Mouse (Mus musculus): ENCODE measurements around the gene Os9. TPM values are rescaled to one million over a fixed set of nuclear protein-coding genes. Genes with fewer than 3 reads are reported as not detected.

Gene Os9
- polyA plus RNA-seq, 1 experiment from 2014 or later, result 118 TPM

DNA sequence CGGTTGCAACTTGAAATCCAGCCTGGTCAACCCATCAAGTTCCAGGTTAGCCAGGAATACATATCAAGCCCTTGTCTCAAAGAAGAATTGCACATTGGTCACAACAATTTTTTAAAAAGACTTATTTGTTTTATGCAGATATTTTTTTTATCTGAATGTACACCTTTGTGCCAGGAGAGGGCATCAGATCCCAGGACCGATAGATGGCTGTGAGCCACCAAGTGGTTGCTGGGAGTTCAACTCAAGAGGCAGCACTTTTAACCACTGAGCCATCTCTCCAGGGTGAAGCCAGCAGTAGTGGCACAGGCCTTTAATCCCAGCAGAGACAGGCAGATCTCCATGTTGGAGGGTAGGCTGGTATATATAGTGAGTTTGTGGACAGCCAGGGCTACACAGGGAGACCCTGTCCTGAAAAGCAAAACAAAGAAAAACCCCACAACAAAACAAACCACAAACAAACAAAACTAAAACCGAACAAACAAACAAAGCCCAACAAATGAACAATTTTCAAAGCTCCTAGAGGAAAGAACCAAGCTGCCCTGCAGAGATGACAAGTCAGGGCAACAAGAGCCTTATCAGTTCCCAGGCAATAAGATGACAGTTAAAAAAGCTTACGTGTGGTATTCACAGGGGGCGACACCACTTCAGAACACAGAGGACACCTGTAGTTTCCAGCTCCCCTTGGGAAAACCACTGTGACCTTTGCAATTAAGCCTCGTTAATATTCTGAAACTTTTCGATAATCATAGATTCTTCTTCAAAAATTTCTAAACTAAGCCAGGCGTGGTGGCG lies 4.5 kb upstream of the Os9 start:
- no peaks in the 10 kb centered on the region for H3K27me3 ChIP-seq
- peaks cover 15% of the 10 kb centered on the region for H3K4me1 ChIP-seq
- no peaks in the 10 kb centered on the region for H3K36me3 ChIP-seq
- no peak overlapping the region for H3K9ac ChIP-seq
- no peak for ATAC-seq (ENCODE audit: low FRiP score)
- H3K4me3 ChIP-seq, result no peak overlapping the region
- 74% methylated on average over 9 of the region's 9 CpGs for WGBS
- no peak overlapping the region for H3K4me2 ChIP-seq (replicated peaks)
- no peak overlapping the region for H3K27ac ChIP-seq
- no peaks in the 10 kb centered on the region for H3K9me3 ChIP-seq (replicated peaks)

- ATAC-seq (ENCODE audit: low FRiP score), result no peak
- Histone ChIP-seq H3K36me3 (peaks cover 11% of the 10 kb centered on the region), H3K9me3 (replicated peaks) (no peaks in the 10 kb centered on the region), H3K4me3 (peak overlapping the region; percentile 20), H3K27ac (peak overlapping the region; percentile 85), H3K4me1 (peaks cover 24% of the 10 kb centered on the region), H3K9ac (peak overlapping the region; percentile 49), H3K4me2 (replicated peaks) (peak overlapping the region; percentile 94), H3K27me3 (no peaks in the 10 kb centered on the region)
- WGBS, result 17% methylated on average over 4 of the region's 4 CpGs
Observed at GRCm38 (mm10) chr10:127123436-127123805, 2.5 kb upstream of the Os9 start.

GRCm38 (mm10) chr10:127122784-127123435 lies 2.0 kb upstream of the Os9 start:
- Histone ChIP-seq H3K9ac (peak overlapping the region; percentile 49), H3K4me2 (replicated peaks) (peak overlapping the region; percentile 94), H3K36me3 (peaks cover 14% of the 10 kb centered on the region), H3K4me1 (peaks cover 24% of the 10 kb centered on the region), H3K27ac (peak overlapping the region; percentile 85), H3K9me3 (replicated peaks) (no peaks in the 10 kb centered on the region), H3K4me3 (peak overlapping the region; percentile 20), H3K27me3 (no peaks in the 10 kb centered on the region)
- WGBS, result 11% methylated on average over 13 of the region's 13 CpGs
- peak; percentile 39; the same call in 1 of the 2 replicates for ATAC-seq (ENCODE audit: low FRiP score)

- no peak overlapping the region for H3K9ac ChIP-seq
- peak overlapping the region; percentile 85; the same call in 1 of the 2 replicates for H3K27ac ChIP-seq
- peak overlapping the region; percentile 94 for H3K4me2 ChIP-seq (replicated peaks)
- no peaks in the 10 kb centered on the region for H3K27me3 ChIP-seq
- H3K4me3 ChIP-seq, result peak overlapping the region; percentile 84
- H3K36me3 ChIP-seq, result peaks cover 23% of the 10 kb centered on the region
- no peak for ATAC-seq (ENCODE audit: low FRiP score)
- no peaks in the 10 kb centered on the region for H3K9me3 ChIP-seq (replicated peaks)
- H3K4me1 ChIP-seq, result peaks cover 24% of the 10 kb centered on the region
- WGBS, result 75% methylated on average over 3 of the region's 3 CpGs
Observed at GRCm38 (mm10) chr10:127122018-127122417, 1.1 kb upstream of the Os9 start.

- peak; percentile 67 for ATAC-seq (ENCODE audit: low FRiP score)
- H3K36me3 ChIP-seq, result peaks cover 36% of the 10 kb centered on the region
- WGBS, result 2% methylated on average over 34 of the region's 34 CpGs
- H3K4me3 ChIP-seq, result peak overlapping the region; percentile 84
- H3K4me2 ChIP-seq (replicated peaks), result peak overlapping the region; percentile 94
- no peaks in the 10 kb centered on the region for H3K27me3 ChIP-seq
- H3K27ac ChIP-seq, result peak overlapping the region; percentile 66
- peaks cover 24% of the 10 kb centered on the region for H3K4me1 ChIP-seq
- H3K9ac ChIP-seq, result peak overlapping the region; percentile 89
- H3K9me3 ChIP-seq (replicated peaks), result no peaks in the 10 kb centered on the region
Observed at GRCm38 (mm10) chr10:127120301-127121065, 448 bp downstream of the Os9 start.

DNA sequence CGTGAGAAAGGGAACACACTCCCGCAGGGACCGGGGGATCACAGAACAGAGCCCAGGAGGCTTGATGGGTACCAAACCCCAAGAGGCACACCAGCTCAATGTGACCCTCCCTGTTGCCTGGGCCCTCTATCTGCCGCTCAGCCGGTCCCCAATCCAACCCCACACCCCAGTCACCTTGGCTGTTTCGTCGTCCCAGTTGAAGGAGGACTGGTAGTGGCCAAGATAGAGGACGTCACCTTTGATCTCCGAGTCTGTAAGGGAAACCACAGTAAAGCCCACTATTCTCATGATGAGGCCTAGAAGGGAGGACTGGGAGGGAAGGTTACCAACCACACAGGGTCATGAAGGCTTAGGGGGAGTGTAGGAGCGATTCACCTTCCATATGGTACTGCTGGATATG lies 1.7 kb downstream of the Os9 start:
- H3K9me3 ChIP-seq (replicated peaks), result no peaks in the 10 kb centered on the region
- peaks cover 24% of the 10 kb centered on the region for H3K4me1 ChIP-seq
- peaks cover 41% of the 10 kb centered on the region for H3K36me3 ChIP-seq
- WGBS, result 92% methylated on average over 10 of the region's 10 CpGs
- H3K27ac ChIP-seq, result no peak overlapping the region
- ATAC-seq (ENCODE audit: low FRiP score), result no peak
- H3K4me3 ChIP-seq, result no peak overlapping the region
- no peaks in the 10 kb centered on the region for H3K27me3 ChIP-seq
- H3K9ac ChIP-seq, result no peak overlapping the region
- no peak overlapping the region for H3K4me2 ChIP-seq (replicated peaks)

GRCm38 (mm10) chr10:127118470-127118869 lies 2.5 kb downstream of the Os9 start:
- Histone ChIP-seq H3K4me2 (replicated peaks) (no peak overlapping the region), H3K9me3 (replicated peaks) (no peaks in the 10 kb centered on the region), H3K9ac (no peak overlapping the region), H3K4me3 (no peak overlapping the region), H3K27ac (no peak overlapping the region), H3K36me3 (peaks cover 44% of the 10 kb centered on the region), H3K4me1 (peaks cover 24% of the 10 kb centered on the region), H3K27me3 (no peaks in the 10 kb centered on the region)
- no peak for ATAC-seq (ENCODE audit: low FRiP score)
- WGBS, result 94% methylated on average over 11 of the region's 11 CpGs

GRCm38 (mm10) chr10:127115068-127115467 lies 5.9 kb downstream of the Os9 start:
- H3K36me3 ChIP-seq, result peaks cover 59% of the 10 kb centered on the region
- H3K9me3 ChIP-seq (replicated peaks), result no peaks in the 10 kb centered on the region
- no peak overlapping the region for H3K9ac ChIP-seq
- no peak overlapping the region for H3K4me2 ChIP-seq (replicated peaks)
- no peak for ATAC-seq (ENCODE audit: low FRiP score)
- no peaks in the 10 kb centered on the region for H3K27me3 ChIP-seq
- H3K27ac ChIP-seq, result no peak overlapping the region
- no peak overlapping the region for H3K4me3 ChIP-seq
- peaks cover 6% of the 10 kb centered on the region for H3K4me1 ChIP-seq
- WGBS, result 80% methylated on average over 2 of the region's 2 CpGs

DNA sequence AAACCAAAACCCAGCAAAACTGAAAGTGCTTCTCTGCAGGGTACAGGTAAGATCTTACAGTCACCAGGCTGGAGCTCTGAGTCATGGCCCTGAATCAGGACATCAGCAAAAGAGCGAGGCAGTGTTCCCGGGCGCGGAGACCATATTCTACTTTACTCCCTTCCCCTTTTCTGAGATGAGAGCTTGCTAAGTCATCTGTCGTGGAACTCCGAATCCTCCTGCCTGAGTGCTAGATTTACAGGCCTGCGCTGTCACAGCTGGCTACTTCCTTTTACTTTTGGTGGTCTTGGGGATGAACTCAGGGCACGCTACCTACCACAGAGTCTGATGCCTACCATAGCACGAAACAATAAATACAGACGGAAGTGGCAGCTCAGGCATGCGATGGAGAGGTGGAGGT lies 6.5 kb downstream of the Os9 start:
- H3K36me3 ChIP-seq, result peaks cover 61% of the 10 kb centered on the region
- H3K4me3 ChIP-seq, result no peak overlapping the region
- H3K27ac ChIP-seq, result no peak overlapping the region
- H3K9me3 ChIP-seq (replicated peaks), result no peaks in the 10 kb centered on the region
- H3K4me2 ChIP-seq (replicated peaks), result no peak overlapping the region
- H3K9ac ChIP-seq, result no peak overlapping the region
- H3K27me3 ChIP-seq, result no peaks in the 10 kb centered on the region
- ATAC-seq (ENCODE audit: low FRiP score), result no peak
- no peaks in the 10 kb centered on the region for H3K4me1 ChIP-seq
- WGBS, result 88% methylated on average over 11 of the region's 11 CpGs

GRCm38 (mm10) chr10:127111001-127111887 lies 9.7 kb downstream of the Os9 start:
- H3K36me3 ChIP-seq, result peaks cover 45% of the 10 kb centered on the region
- no peak overlapping the region for H3K4me3 ChIP-seq
- no peaks in the 10 kb centered on the region for H3K4me1 ChIP-seq
- H3K9me3 ChIP-seq (replicated peaks), result no peaks in the 10 kb centered on the region
- no peaks in the 10 kb centered on the region for H3K27me3 ChIP-seq
- ATAC-seq (ENCODE audit: low FRiP score), result no peak
- no peak overlapping the region for H3K27ac ChIP-seq
- WGBS, result 91% methylated on average over 15 of the region's 15 CpGs
- H3K9ac ChIP-seq, result no peak overlapping the region
- no peak overlapping the region for H3K4me2 ChIP-seq (replicated peaks)

DNA sequence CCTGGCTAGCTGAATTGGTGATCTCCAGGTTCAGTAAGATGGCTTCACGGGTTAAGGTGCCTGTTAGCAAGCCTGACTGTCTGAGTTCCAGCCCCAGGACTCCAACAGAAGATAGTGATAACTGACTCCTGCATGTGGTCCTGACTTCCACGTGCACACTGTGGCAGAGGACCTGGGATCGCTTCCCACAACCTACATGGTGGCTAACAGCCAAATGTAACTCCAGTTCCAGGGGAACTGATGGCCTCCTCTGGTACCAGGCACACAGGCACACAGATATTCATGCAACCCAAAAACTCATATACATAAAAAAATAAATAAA lies 12.7 kb downstream of the Os9 start:
- Histone ChIP-seq H3K36me3 (peaks cover 35% of the 10 kb centered on the region), H3K4me2 (replicated peaks) (no peak overlapping the region), H3K9me3 (replicated peaks) (no peaks in the 10 kb centered on the region), H3K27me3 (no peaks in the 10 kb centered on the region), H3K27ac (no peak overlapping the region), H3K9ac (no peak overlapping the region), H3K4me1 (no peaks in the 10 kb centered on the region), H3K4me3 (no peak overlapping the region)
- WGBS, result 78% methylated on average over 3 of the region's 3 CpGs
- no peak for ATAC-seq (ENCODE audit: low FRiP score)
